Mouse (Mus musculus) lung, embryonic 16.5 days (tissue): Measurements from ENCODE around the gene Bud13. TPM values are rescaled to one million over a fixed set of nuclear protein-coding genes. Genes with fewer than 3 reads are reported as not detected.

ENCODE experiments used
- ATAC-seq: fragments of 200-750 bp; cut with Nextera tagmentation; 2 replicates; pipeline ENCODE4 v1.8.0; 2017; ENCODE audit warnings: low read depth, mild to moderate bottlenecking, moderate library complexity
- H3K27ac ChIP-seq: fragments of 300-500 bp; sonication (generic); 2 replicates; pipeline ENCODE4 v1.5.1; 2014; ENCODE audit warnings: mild to moderate bottlenecking, control low read depth, low read length
- H3K27me3 ChIP-seq: fragments of 300-500 bp; sonication (generic); 2 replicates; pipeline ENCODE4 v1.6.1; 2014; ENCODE audit warnings: low read depth, low read length, mixed read lengths; ENCODE audit not compliant: control insufficient read depth, insufficient read depth
- H3K36me3 ChIP-seq: fragments of 300-500 bp; sonication (generic); 2 replicates; pipeline ENCODE4 v1.6.1; 2014; ENCODE audit warnings: low read length; ENCODE audit not compliant: control insufficient read depth, insufficient read depth
- H3K4me1 ChIP-seq: fragments of 300-500 bp; sonication (generic); replicated peaks from 2 replicates; pipeline ENCODE4 v1.6.1; 2014; ENCODE audit warnings: low read length, mixed read lengths; ENCODE audit not compliant: control insufficient read depth, insufficient read depth
- H3K4me2 ChIP-seq: fragments of 300-500 bp; sonication (generic); 2 replicates; pipeline ENCODE4 v1.6.1; 2014; ENCODE audit warnings: low read depth, low read length, control low read depth
- H3K4me3 ChIP-seq: fragments of 300-500 bp; sonication (generic); 2 replicates; pipeline ENCODE4 v1.5.1; 2014; ENCODE audit warnings: mild to moderate bottlenecking, low read length, control low read depth
- H3K9ac ChIP-seq: fragments of 300-500 bp; sonication (generic); 2 replicates; pipeline ENCODE4 v1.6.1; 2014; ENCODE audit warnings: low read length, control low read depth
- H3K9me3 ChIP-seq: fragments of 300-500 bp; sonication (generic); 2 replicates; pipeline ENCODE4 v1.6.1; 2016; ENCODE audit warnings: low read length; ENCODE audit not compliant: control insufficient read depth
- WGBS: fragments of 180-500 bp; shearing (Covaris S2); extraction: QIAGEN DNeasy Blood & Tissue Kit; methylation state at CpG from one replicate; pipeline ENCODE4 v1.1.7; 2014; 5-methylcytosine and 5-hydroxymethylcytosine counted together
- polyA plus RNA-seq: library from polyadenylated mRNA; unstranded; fragments of >200 nt; fragmentation: Nextera tagmentation; extraction: Ambion mirVana; gene quantifications from 2 replicates; pipeline ENCODE4 v1.2.1, GENCODE M21; 2015

The Bud13 gene
- polyA plus RNA-seq, 1 experiment from 2014 or later = 26.8 TPM

DNA sequence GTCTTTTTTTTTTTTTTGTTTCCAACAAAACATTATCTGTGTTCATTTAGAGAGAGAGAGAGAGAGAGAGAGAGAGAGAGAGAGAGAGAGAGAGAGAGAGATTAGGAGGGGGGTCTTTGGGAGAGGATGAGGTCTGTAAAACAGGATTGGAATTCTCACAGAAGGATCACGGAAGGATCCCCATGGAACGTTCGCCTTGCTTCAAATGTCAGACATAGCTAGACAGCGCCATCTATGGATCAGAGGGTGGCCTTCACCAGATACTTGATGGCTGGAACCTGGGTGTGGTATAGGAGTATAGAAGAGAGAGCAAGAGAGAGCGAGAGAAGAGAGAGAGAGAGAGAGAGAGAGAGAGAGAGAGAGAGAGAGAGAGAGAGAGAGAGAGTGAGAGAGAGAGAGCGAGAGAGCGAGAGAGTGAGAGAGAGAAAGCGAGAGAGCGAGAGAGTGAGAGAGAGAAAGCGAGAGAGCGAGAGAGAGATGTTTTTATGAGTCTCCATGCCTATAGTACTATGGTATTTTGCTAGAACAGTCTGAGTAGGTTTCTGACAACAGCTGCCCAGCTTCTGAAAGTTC, 36.0 kb upstream of the Bud13 start:
- ATAC-seq = peak; percentile 86; the same call in 1 of the 2 replicates
- no peak overlapping the region for H3K4me2 ChIP-seq

DNA sequence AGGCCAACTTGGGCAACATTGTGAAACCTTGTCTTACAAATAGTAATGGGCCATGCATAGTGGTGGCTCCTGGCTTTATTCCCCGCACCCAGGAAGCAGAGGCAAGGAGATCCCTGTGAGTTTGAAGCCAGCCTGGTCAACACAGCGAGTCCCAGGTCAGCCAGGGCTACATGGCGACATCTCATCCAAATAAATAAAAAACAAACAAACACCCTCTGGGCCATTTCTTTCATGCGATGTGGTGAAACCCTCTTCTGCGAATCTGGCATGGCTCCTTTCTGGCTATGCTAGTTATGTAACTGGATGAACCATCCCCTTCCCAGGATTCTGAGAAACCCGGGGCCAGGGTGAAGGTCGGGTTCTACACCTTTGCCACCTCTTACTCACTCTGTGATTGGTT, 26.6 kb upstream of the Bud13 start:
- H3K27me3 ChIP-seq = no peaks in the 10 kb centered on the region
- no peaks in the 10 kb centered on the region for H3K4me1 ChIP-seq
- 79% methylated on average over 7 of the region's 7 CpGs for WGBS
- ATAC-seq = no peak
- no peaks in the 10 kb centered on the region for H3K36me3 ChIP-seq
- H3K9ac ChIP-seq = no peak overlapping the region
- no peak overlapping the region for H3K4me3 ChIP-seq
- H3K27ac ChIP-seq = no peak overlapping the region
- no peak overlapping the region for H3K4me2 ChIP-seq
- H3K9me3 ChIP-seq = no peaks in the 10 kb centered on the region

More for the DNA sequence above, 36.0 kb upstream of the Bud13 start:
- 23% methylated on average over 11 of the region's 11 CpGs for WGBS
- no peaks in the 10 kb centered on the region for H3K27me3 ChIP-seq
- H3K9me3 ChIP-seq = no peaks in the 10 kb centered on the region
- no peak overlapping the region for H3K27ac ChIP-seq
- H3K4me3 ChIP-seq = no peak overlapping the region
- H3K4me1 ChIP-seq = no peaks in the 10 kb centered on the region
- H3K9ac ChIP-seq = no peak overlapping the region
- no peaks in the 10 kb centered on the region for H3K36me3 ChIP-seq

DNA sequence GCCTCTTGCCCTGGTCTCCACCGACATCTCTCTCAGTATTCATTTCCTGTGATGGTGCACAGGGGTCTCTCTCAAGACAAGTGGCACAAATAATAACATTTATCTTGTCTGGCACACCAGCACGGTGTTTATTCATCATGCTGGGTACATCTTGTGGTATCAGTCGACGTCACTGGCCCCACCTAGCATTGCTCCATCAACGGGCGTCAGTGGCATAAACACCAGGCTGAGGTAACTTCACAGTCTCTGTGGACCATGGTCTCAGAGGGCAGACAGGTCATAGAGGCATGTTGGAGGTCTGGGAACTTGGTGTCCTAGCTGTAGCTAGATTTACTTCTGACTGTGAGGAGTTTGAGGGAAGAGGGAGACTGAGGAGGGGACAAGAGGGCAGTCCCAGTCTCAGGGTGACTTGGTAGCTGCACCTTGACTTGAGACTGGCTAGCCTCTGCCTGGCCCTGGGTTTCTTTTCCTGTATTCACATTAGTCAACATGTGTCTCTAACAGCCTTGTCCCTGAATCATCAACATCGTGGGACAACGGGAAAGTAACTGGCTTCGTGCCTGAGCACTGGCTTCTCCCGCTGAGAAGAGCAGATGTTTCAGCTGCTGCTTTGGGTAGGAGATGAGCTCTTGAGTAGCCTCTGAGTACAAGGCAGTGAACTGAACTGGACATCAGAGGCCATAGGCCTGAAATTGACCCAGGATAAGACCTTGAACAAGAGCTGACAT, 26.0 kb upstream of the Bud13 start:
- Histone ChIP-seq H3K4me3 (no peak overlapping the region), H3K9ac (no peak overlapping the region), H3K27ac (no peak overlapping the region), H3K36me3 (no peaks in the 10 kb centered on the region), H3K9me3 (no peaks in the 10 kb centered on the region), H3K4me1 (no peaks in the 10 kb centered on the region), H3K4me2 (no peak overlapping the region), H3K27me3 (no peaks in the 10 kb centered on the region)
- ATAC-seq = no peak
- 72% methylated on average over 10 of the region's 10 CpGs for WGBS

GRCm38 (mm10) chr9:46257546-46257945, 25.3 kb upstream of the Bud13 start:
- no peaks in the 10 kb centered on the region for H3K9me3 ChIP-seq
- no peaks in the 10 kb centered on the region for H3K4me1 ChIP-seq
- no peak overlapping the region for H3K4me2 ChIP-seq
- peak; percentile 43; the same call in 1 of the 2 replicates for ATAC-seq
- H3K36me3 ChIP-seq = no peaks in the 10 kb centered on the region
- WGBS = 70% methylated on average over 3 of the region's 3 CpGs
- H3K9ac ChIP-seq = no peak overlapping the region
- H3K27ac ChIP-seq = 0 out of 2 replicates have a peak overlapping the region, but pooled peaks have one; percentile 17
- no peaks in the 10 kb centered on the region for H3K27me3 ChIP-seq
- no peak overlapping the region for H3K4me3 ChIP-seq

- H3K4me3 ChIP-seq = no peak overlapping the region
- H3K4me1 ChIP-seq = no peaks in the 10 kb centered on the region
- H3K36me3 ChIP-seq = no peaks in the 10 kb centered on the region
- no peaks in the 10 kb centered on the region for H3K27me3 ChIP-seq
- H3K4me2 ChIP-seq = no peak overlapping the region
- no peak overlapping the region for H3K27ac ChIP-seq
- H3K9me3 ChIP-seq = no peaks in the 10 kb centered on the region
- ATAC-seq = no peak
- WGBS = 89% methylated on average over 6 of the region's 6 CpGs
- no peak overlapping the region for H3K9ac ChIP-seq
Observed at GRCm38 (mm10) chr9:46259111-46259510, 23.7 kb upstream of the Bud13 start.

DNA sequence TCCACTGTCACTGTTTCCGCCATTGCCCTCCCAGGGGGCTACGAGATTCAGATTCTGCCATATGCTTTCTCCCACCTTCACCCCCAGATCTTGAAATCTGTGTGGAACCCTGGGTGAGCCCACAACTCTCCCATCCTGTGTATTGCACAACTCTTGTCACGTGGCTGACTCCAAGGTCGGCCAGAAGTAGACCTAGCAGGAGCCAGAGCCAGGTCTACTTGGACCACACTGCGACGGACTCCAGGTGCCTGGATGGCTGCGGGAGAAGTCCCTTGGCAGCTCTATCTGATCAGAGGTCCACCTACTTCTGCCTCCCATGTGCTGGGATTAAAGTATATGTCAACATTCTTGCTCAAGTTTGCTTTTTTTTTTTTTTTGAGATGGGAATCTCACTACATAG, 21.7 kb upstream of the Bud13 start:
- H3K9ac ChIP-seq = no peak overlapping the region
- H3K27ac ChIP-seq = no peak overlapping the region
- H3K9me3 ChIP-seq = no peaks in the 10 kb centered on the region
- 74% methylated on average over 7 of the region's 7 CpGs for WGBS
- no peaks in the 10 kb centered on the region for H3K27me3 ChIP-seq
- H3K4me3 ChIP-seq = no peak overlapping the region
- H3K36me3 ChIP-seq = no peaks in the 10 kb centered on the region
- no peaks in the 10 kb centered on the region for H3K4me1 ChIP-seq
- no peak for ATAC-seq
- no peak overlapping the region for H3K4me2 ChIP-seq

- H3K9me3 ChIP-seq = no peaks in the 10 kb centered on the region
- peaks cover 9% of the 10 kb centered on the region for H3K27me3 ChIP-seq
- H3K4me1 ChIP-seq = peaks cover under 1% of the 10 kb centered on the region; the same call in 1 of the 2 replicates
- H3K27ac ChIP-seq = no peak within 1 kb of the TSS
- no peak within 1 kb of the TSS for H3K4me3 ChIP-seq
- H3K9ac ChIP-seq = no peak within 1 kb of the TSS
- no peak for ATAC-seq
- no peak within 1 kb of the TSS for H3K4me2 ChIP-seq
- WGBS = 35% methylated on average over 7 of the region's 7 CpGs
- no peaks in the 10 kb centered on the region for H3K36me3 ChIP-seq
Observed at GRCm38 (mm10) chr9:46268343-46268873, 14.4 kb upstream of the Bud13 start, which contains the start of gene Apoa5. TSS of gene Apoa5 (plus strand) at chr9:46268633.

- no peaks in the 10 kb centered on the region for H3K36me3 ChIP-seq
- no peaks in the 10 kb centered on the region for H3K9me3 ChIP-seq
- H3K9ac ChIP-seq = no peak overlapping the region
- ATAC-seq = no peak
- peaks cover 6% of the 10 kb centered on the region for H3K4me1 ChIP-seq
- H3K4me2 ChIP-seq = no peak overlapping the region
- H3K27me3 ChIP-seq = peaks cover 9% of the 10 kb centered on the region
- no peak overlapping the region for H3K27ac ChIP-seq
- 86% methylated on average over 5 of the region's 5 CpGs for WGBS
- H3K4me3 ChIP-seq = no peak overlapping the region
Observed at GRCm38 (mm10) chr9:46269125-46269524, 13.7 kb upstream of the Bud13 start.

DNA sequence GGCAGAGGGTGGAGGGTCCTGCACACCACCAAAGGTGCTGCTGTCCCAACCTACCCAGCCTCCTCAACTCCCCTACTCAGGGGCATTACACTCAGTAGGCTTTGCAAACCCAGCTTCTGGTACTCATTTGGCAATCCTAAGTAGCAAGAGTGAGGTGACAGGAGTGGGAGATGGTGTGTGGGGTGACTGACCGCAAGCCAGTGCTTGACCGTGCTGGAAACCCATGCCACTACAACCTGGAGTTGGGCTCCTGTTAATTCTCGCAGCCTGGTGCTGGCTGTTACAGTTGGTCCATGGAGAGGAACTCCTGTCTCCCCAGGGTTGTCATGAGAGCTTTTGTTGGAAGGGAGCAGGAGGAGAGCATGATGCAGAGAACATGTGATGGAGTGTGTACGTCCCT, 12.0 kb upstream of the Bud13 start:
- Histone ChIP-seq H3K9ac (no peak overlapping the region), H3K4me1 (peaks cover 6% of the 10 kb centered on the region), H3K36me3 (peaks cover 7% of the 10 kb centered on the region), H3K4me3 (no peak overlapping the region), H3K27me3 (peaks cover 9% of the 10 kb centered on the region), H3K9me3 (no peaks in the 10 kb centered on the region), H3K4me2 (no peak overlapping the region), H3K27ac (no peak overlapping the region)
- WGBS = 91% methylated on average over 4 of the region's 4 CpGs
- ATAC-seq = no peak
